Mouse (Mus musculus): ENCODE data around the gene Camk2d.

DNA sequence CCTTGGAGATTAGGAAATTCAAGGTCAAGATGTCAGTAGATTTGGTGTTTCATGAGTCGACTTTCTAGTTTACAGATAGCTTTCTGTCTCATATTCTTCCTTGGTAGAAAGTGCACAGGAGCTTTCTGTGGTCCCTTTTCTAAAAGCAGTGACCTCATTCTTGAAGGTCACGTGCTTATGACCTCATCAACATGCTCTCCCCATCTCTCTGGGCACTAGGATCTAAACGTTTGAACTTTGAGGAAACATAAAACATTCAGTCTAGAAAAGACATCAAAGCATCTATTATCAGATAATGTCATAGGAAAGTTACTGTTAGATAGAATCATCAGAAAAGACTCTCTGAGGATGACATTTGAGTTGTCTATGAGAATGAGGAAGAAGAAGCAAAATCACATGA is 32.3 kb downstream of the Camk2d start:
- no peak for TF ChIP-seq CHD2 (IDR thresholded peaks at IDR 0.05; ENCODE audit: low read depth, low read length)
- TF ChIP-seq ZC3H11A (IDR thresholded peaks at IDR 0.05; ENCODE audit: borderline replicate concordance, low read depth, low read length), result no peak
- TF ChIP-seq MAFK (IDR thresholded peaks at IDR 0.05; ENCODE audit: insufficient read depth, low read depth, low read length), result no peak
- no peak for TF ChIP-seq ZNF384 (IDR thresholded peaks at IDR 0.05; ENCODE audit: low read depth, low read length)
- no peak for TF ChIP-seq HCFC1 (IDR thresholded peaks at IDR 0.05; ENCODE audit: borderline replicate concordance, insufficient read depth, low read length)
